Mouse (Mus musculus): ENCODE measurements around the gene Mroh9.

GRCm38 (mm10) chr1:163126175-163126881 lies 40.9 kb upstream of the Mroh9 start:
- TF ChIP-seq POLR2A (IDR thresholded peaks at IDR 0.05; ENCODE audit: low read depth, low read length) (no peak), CTCF (IDR thresholded peaks at IDR 0.05; ENCODE audit: extremely low read depth, insufficient read length, insufficient replicate concordance, low read depth, low read length) (no peak)
